Mouse (Mus musculus): Measurements from ENCODE around the gene Lrrk1. TPM values are rescaled to one million over a fixed set of nuclear protein-coding genes. Genes with fewer than 3 reads are reported as not detected.

The Lrrk1 gene
- polyA plus RNA-seq, 1 experiment, result not detected

DNA sequence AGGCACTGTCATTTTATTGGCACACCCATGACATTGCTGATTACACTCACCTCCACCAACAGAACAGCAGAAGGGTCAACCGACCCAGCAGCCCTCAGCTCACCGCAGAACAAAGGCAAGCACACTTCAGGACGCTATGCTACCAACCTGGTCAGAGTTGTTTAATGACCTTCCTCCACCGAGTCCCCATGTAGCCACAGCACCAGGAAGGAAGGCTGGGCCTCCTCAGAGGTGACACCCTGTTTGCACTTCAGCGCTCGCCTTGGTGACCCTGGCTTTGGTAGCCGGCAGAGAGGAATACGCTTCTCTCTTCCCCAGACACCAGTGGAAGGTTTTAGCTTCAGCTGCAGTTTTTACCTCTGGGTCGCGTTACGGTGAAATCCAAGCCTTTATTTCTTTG lies 38.5 kb downstream of the Lrrk1 start:
- no peaks in the 10 kb centered on the region for H3K4me1 ChIP-seq (ENCODE audit: control insufficient read depth, insufficient read depth, low read length)
- H3K4me3 ChIP-seq (ENCODE audit: insufficient read depth, low read depth, low read length), result no peak overlapping the region
- no peak overlapping the region for H3K27ac ChIP-seq (ENCODE audit: insufficient read depth, low read depth, low read length)
- WGBS, result 80% methylated on average over 11 of the region's 11 CpGs
- TF ChIP-seq CTCF (IDR thresholded peaks at IDR 0.05; ENCODE audit: insufficient read depth, low read depth, low read length) (no peak), POLR2A (IDR thresholded peaks at IDR 0.05; ENCODE audit: insufficient read depth, low read depth, low read length) (no peak)

DNA sequence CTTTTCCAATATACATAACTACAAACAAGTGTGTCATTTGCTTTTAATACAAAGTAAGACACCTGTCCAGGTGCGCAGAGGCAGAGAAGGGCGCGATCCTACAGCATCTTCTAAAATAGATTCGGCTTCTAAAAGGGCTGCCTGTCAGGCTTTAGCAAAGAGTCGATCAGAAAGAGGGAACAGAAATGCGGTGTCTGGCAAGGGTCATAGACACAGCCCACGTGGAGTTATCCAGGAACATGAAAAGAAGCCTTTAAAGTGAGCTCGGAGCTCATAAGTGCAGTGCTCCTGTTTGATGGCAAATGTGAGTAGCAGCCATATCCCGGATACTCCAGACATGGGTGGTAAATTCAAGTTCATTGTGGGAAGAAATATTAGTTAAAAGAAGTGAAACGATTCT lies 39.6 kb downstream of the Lrrk1 start:
- H3K4me3 ChIP-seq (ENCODE audit: insufficient read depth, low read depth, low read length), result no peak overlapping the region
- no peak overlapping the region for H3K27ac ChIP-seq (ENCODE audit: insufficient read depth, low read depth, low read length)
- no peaks in the 10 kb centered on the region for H3K4me1 ChIP-seq (ENCODE audit: control insufficient read depth, insufficient read depth, low read length)
- TF ChIP-seq CTCF (IDR thresholded peaks at IDR 0.05; ENCODE audit: insufficient read depth, low read depth, low read length) (no peak), POLR2A (IDR thresholded peaks at IDR 0.05; ENCODE audit: insufficient read depth, low read depth, low read length) (no peak)
- WGBS, result 83% methylated on average over 10 of the region's 10 CpGs

DNA sequence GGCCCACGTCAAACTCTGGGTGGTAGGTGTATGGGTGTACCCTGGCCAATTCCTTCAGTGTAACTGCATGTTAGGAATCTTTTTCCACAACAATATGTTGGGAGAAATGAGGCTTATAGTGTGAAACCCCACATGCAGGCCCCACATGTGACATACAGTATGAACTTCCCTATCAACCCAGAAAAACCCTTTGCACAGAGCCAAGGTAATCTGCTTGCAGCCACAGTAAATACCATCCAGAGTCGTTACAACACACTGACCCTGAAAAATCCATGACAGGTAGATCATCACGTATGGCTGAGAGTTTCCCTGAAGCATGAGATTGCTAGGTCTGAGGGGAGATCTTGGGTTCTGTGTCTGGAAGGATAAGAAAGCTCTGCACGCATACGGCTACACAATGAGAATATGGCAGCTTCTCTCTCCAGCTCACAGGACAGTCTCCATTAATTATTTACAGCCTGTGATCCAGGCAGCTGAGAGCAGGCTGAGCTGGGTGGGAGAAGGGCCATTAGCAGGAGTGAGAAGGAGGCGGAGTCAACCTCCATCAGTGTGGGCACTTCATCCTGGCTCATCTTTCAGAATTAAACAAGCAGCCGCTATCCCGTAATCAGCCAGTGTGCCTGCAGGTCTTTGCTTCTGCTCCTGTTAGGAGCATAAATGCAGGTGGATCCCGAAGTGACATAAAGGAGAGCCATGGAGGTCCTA lies 41.0 kb downstream of the Lrrk1 start:
- no peak overlapping the region for H3K27ac ChIP-seq (ENCODE audit: insufficient read depth, low read depth, low read length)
- WGBS, result 75% methylated on average over 9 of the region's 9 CpGs
- H3K4me3 ChIP-seq (ENCODE audit: insufficient read depth, low read depth, low read length), result no peak overlapping the region
- TF ChIP-seq CTCF (IDR thresholded peaks at IDR 0.05; ENCODE audit: insufficient read depth, low read depth, low read length), result no peak
- TF ChIP-seq POLR2A (IDR thresholded peaks at IDR 0.05; ENCODE audit: insufficient read depth, low read depth, low read length), result no peak
- H3K4me1 ChIP-seq (ENCODE audit: control insufficient read depth, insufficient read depth, low read length), result no peaks in the 10 kb centered on the region

DNA sequence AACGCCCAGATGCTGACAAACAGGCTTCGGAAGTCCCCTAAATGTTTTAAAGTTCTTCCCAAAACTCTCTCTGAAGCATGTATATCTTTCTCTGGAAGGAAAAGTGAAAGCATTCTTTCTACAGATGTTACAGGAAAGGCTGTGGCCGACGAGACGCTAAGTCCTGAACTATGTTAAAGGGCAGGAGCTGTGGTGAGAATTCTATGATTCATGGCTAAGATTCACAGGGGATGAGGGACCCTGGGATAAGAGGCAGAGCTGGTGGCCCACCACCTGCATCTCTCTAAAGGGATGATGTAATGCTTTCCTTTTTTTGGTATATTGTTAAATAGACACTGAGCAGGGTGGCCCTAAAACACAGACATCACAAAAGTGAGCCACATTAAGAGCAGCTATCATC lies 44.8 kb downstream of the Lrrk1 start:
- 87% methylated on average over 5 of the region's 5 CpGs for WGBS
- TF ChIP-seq CTCF (IDR thresholded peaks at IDR 0.05; ENCODE audit: insufficient read depth, low read depth, low read length) (no peak), POLR2A (IDR thresholded peaks at IDR 0.05; ENCODE audit: insufficient read depth, low read depth, low read length) (no peak)
- Histone ChIP-seq H3K4me3 (ENCODE audit: insufficient read depth, low read depth, low read length) (no peak overlapping the region), H3K27ac (ENCODE audit: insufficient read depth, low read depth, low read length) (no peak overlapping the region), H3K4me1 (ENCODE audit: control insufficient read depth, insufficient read depth, low read length) (no peaks in the 10 kb centered on the region; the same call in 1 of the 2 replicates)

DNA sequence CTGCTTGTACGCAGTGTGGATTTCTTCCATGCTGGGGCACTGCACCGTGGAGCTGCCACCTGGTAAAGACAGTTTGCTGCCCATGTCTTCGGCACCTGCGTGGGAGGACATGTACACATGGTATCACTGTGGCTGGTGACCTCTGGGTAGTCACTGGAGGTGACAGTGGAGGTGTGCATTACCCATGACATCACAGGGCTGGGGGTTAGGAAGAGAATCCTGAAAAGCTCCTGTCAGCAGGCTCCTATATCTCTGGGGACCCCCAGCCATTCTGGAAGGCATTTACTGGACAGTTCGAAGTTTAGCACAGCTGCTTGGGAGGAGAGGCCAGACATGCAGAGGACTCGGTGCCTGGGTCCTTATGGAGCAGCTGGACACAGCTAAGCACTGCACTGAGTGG lies 45.3 kb downstream of the Lrrk1 start:
- no peak overlapping the region for H3K27ac ChIP-seq (ENCODE audit: insufficient read depth, low read depth, low read length)
- no peak overlapping the region for H3K4me3 ChIP-seq (ENCODE audit: insufficient read depth, low read depth, low read length)
- no peaks in the 10 kb centered on the region; the same call in 1 of the 2 replicates for H3K4me1 ChIP-seq (ENCODE audit: control insufficient read depth, insufficient read depth, low read length)
- WGBS, result 81% methylated on average over 6 of the region's 6 CpGs
- TF ChIP-seq CTCF (IDR thresholded peaks at IDR 0.05; ENCODE audit: insufficient read depth, low read depth, low read length), result no peak
- TF ChIP-seq POLR2A (IDR thresholded peaks at IDR 0.05; ENCODE audit: insufficient read depth, low read depth, low read length), result no peak

DNA sequence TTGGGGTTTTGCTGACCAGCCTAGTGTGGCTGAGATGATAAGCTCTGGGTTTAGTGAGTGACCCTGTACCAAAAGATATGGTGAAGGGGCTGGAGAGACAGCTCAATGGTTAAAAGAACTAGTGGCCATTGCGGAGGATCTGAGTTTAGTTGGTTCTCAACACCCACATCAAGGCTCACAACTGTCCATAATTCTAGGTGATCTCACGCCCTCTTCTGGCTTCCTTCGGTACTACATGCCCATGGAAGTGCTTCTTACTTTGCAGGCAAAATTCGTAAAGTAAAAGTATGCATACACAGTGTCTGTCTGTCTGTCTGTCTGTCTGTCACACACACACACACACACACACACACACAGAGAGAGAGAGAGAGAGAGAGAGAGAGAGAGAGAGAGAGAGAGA lies 45.8 kb downstream of the Lrrk1 start:
- 41% methylated on average over 4 of the region's 4 CpGs for WGBS
- TF ChIP-seq POLR2A (IDR thresholded peaks at IDR 0.05; ENCODE audit: insufficient read depth, low read depth, low read length) (no peak), CTCF (IDR thresholded peaks at IDR 0.05; ENCODE audit: insufficient read depth, low read depth, low read length) (no peak)
- no peaks in the 10 kb centered on the region; the same call in 1 of the 2 replicates for H3K4me1 ChIP-seq (ENCODE audit: control insufficient read depth, insufficient read depth, low read length)

DNA sequence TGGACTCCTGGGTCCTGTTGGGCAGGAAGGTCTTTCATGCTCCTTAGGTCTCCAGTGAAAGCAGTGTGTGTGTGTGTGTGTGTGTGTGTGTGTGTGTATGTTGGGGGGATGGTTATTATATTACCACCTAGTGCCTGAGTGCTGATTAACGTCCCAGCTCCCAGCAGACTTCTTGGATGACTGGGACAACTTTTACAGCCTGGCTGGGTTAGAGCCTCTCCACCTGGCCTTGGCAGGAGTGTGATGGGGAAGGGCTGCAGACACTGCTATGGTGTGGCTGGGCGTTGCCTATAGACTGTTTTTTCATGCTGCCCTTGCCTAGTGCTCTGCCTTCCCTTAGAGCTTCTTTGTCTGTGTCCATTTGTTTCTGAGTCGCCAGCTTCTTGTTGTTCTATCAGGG lies 48.1 kb downstream of the Lrrk1 start:
- H3K27ac ChIP-seq (ENCODE audit: insufficient read depth, low read depth, low read length), result no peak overlapping the region
- H3K4me3 ChIP-seq (ENCODE audit: insufficient read depth, low read depth, low read length), result no peak overlapping the region
- WGBS, result 64% methylated on average over 3 of the region's 3 CpGs
- H3K4me1 ChIP-seq (ENCODE audit: control insufficient read depth, insufficient read depth, low read length), result no peaks in the 10 kb centered on the region; the same call in 1 of the 2 replicates
- no peak for TF ChIP-seq CTCF (IDR thresholded peaks at IDR 0.05; ENCODE audit: insufficient read depth, low read depth, low read length)
- no peak for TF ChIP-seq POLR2A (IDR thresholded peaks at IDR 0.05; ENCODE audit: insufficient read depth, low read depth, low read length)

More for the DNA sequence above, 45.8 kb downstream of the Lrrk1 start:
- Histone ChIP-seq H3K4me3 (ENCODE audit: insufficient read depth, low read depth, low read length) (no peak overlapping the region), H3K27ac (ENCODE audit: insufficient read depth, low read depth, low read length) (no peak overlapping the region)

DNA sequence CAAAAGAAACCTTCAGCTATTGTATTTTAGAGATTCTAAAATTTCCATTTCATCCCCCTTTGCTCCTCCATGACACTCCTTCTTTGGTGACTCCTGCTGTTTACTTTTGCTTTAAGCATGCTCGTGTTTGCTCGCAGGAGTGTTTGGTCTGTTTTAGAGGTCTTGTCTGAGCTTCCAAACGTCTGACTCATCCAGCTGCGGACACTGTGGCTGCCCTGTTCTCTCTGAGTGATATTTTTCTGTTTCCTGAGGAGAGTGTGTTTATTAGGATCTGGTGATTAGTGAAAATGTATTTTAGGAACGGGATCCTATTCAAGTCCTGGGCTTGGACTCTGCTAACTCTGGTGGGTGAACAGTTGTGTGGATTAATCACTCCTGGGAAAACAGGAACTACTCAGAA lies 48.5 kb downstream of the Lrrk1 start:
- TF ChIP-seq POLR2A (IDR thresholded peaks at IDR 0.05; ENCODE audit: insufficient read depth, low read depth, low read length) (no peak), CTCF (IDR thresholded peaks at IDR 0.05; ENCODE audit: insufficient read depth, low read depth, low read length) (no peak)
- H3K4me1 ChIP-seq (ENCODE audit: control insufficient read depth, insufficient read depth, low read length), result no peaks in the 10 kb centered on the region; the same call in 1 of the 2 replicates

DNA sequence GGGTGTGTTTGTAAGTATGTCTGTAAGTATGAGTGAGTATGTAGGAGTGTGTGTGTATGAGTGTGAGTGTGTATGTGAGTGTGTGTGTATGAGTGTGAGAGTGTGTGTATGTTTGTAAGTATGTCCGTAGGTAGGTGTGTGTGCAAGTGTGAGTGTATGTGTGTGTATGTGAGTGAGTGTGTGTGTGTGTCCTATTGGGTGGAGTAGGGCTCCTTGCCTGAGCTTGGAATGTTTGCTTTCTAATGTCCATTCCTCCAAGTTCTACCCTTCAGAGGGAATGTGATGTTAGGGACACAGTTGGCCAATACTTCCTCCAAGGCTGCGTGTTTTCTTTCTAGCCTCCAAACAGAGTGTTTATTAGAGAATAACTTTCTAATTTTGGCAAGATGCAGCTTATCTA lies 51.2 kb downstream of the Lrrk1 start:
- no peak for TF ChIP-seq POLR2A (IDR thresholded peaks at IDR 0.05; ENCODE audit: insufficient read depth, low read depth, low read length)
- no peak for TF ChIP-seq CTCF (IDR thresholded peaks at IDR 0.05; ENCODE audit: insufficient read depth, low read depth, low read length)
- no peak overlapping the region for H3K27ac ChIP-seq (ENCODE audit: insufficient read depth, low read depth, low read length)
- no peaks in the 10 kb centered on the region; the same call in 1 of the 2 replicates for H3K4me1 ChIP-seq (ENCODE audit: control insufficient read depth, insufficient read depth, low read length)
- WGBS, result 80% methylated on average over 2 of the region's 2 CpGs
- H3K4me3 ChIP-seq (ENCODE audit: insufficient read depth, low read depth, low read length), result no peak overlapping the region

More for the DNA sequence above, 48.5 kb downstream of the Lrrk1 start:
- H3K27ac ChIP-seq (ENCODE audit: insufficient read depth, low read depth, low read length), result no peak overlapping the region
- 23% methylated on average over 5 of the region's 5 CpGs for WGBS
- no peak overlapping the region for H3K4me3 ChIP-seq (ENCODE audit: insufficient read depth, low read depth, low read length)
